Mouse (Mus musculus) limb, embryonic 11.5 days (tissue): Measurements from ENCODE around the gene Krba1. TPM values are rescaled to one million over a fixed set of nuclear protein-coding genes. Genes with fewer than 3 reads are reported as not detected.
A peak's percentile ranks its signal among the peaks of the same experiment; 100 is the strongest.

ENCODE experiments used
- ATAC-seq: fragments of 200-750 bp; cut with Nextera tagmentation; 2 replicates; pipeline ENCODE4 v1.8.0; 2017; ENCODE audit warnings: low read depth; ENCODE audit not compliant: insufficient number of reproducible peaks, low FRiP score, low TSS enrichment
- DNase-seq: peaks from one replicate; pipeline ENCODE4 v3.0.0-alpha.2; 2015; ENCODE audit warnings: low spot score
- H3K27ac ChIP-seq: fragments of 300-500 bp; sonication (generic); replicated peaks from 2 replicates; pipeline ENCODE4 v1.5.1; 2014; ENCODE audit warnings: low read depth, mild to moderate bottlenecking, low read length
- H3K27me3 ChIP-seq: fragments of 300-500 bp; sonication (generic); 2 replicates; pipeline ENCODE4 v1.6.1; 2014; ENCODE audit warnings: mild to moderate bottlenecking, low read length, mixed read lengths; ENCODE audit not compliant: control insufficient read depth, insufficient read depth
- H3K36me3 ChIP-seq: fragments of 300-500 bp; sonication (generic); 2 replicates; pipeline ENCODE4 v1.6.1; 2014; ENCODE audit warnings: mild to moderate bottlenecking, low read length, moderate library complexity, mixed read lengths; ENCODE audit not compliant: control insufficient read depth, insufficient read depth
- H3K4me1 ChIP-seq: fragments of 300-500 bp; sonication (generic); 2 replicates; pipeline ENCODE4 v1.6.1; 2014; ENCODE audit warnings: low read length, mixed read lengths; ENCODE audit not compliant: control insufficient read depth, insufficient read depth
- H3K4me2 ChIP-seq: fragments of 300-500 bp; sonication (generic); 2 replicates; pipeline ENCODE4 v1.6.1; 2014; ENCODE audit warnings: low read depth, mild to moderate bottlenecking, moderate library complexity; ENCODE audit not compliant: severe bottlenecking
- H3K4me3 ChIP-seq: fragments of 300-500 bp; sonication (generic); 2 replicates; pipeline ENCODE4 v1.5.1; 2014; ENCODE audit warnings: low read depth, low read length
- H3K9ac ChIP-seq: fragments of 300-500 bp; sonication (generic); 2 replicates; pipeline ENCODE4 v1.6.1; 2014; ENCODE audit warnings: mild to moderate bottlenecking, low read length
- H3K9me3 ChIP-seq: fragments of 300-500 bp; sonication (generic); 2 replicates; pipeline ENCODE4 v1.6.1; 2016; ENCODE audit warnings: low read length; ENCODE audit not compliant: control insufficient read depth
- WGBS: fragments of 180-500 bp; shearing (Covaris S2); extraction: QIAGEN DNeasy Blood & Tissue Kit; methylation state at CpG from one replicate; pipeline ENCODE4 v1.1.7; 2014; 5-methylcytosine and 5-hydroxymethylcytosine counted together
- polyA plus RNA-seq: library from polyadenylated mRNA; unstranded; fragments of >200 nt; fragmentation: Nextera tagmentation; extraction: Ambion mirVana; gene quantifications from 2 replicates; pipeline ENCODE4 v1.2.1, GENCODE M21; 2014

The Krba1 gene
- polyA plus RNA-seq, 1 experiment from 2014 or later, result 25.5 TPM

DNA sequence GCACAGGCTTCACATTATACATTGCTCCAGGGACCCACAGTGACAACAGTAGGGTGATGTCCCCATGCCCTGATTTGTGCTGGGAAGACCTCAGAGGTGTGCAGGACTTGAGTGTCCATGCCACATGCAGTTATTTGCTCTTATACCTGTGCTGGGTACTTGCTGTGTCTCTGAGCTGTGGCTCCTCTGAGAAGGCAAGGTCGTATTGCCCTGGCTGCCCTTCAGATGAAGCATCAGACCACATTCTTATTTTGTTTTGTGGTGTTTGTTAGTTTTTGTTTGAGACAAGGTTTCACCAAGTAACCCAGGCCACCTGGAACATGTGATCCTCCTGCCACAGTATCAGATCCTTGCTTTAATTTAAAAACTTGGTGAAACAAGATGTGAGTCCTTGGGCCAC is 19.5 kb downstream of the Krba1 start:
- H3K4me3 ChIP-seq, result no peak overlapping the region
- DNase-seq (no peak), ATAC-seq (no peak)
- no peaks in the 10 kb centered on the region for H3K27me3 ChIP-seq
- H3K27ac ChIP-seq, result no peak overlapping the region
- no peak overlapping the region for H3K4me2 ChIP-seq
- H3K9me3 ChIP-seq, result no peaks in the 10 kb centered on the region
- peaks cover 25% of the 10 kb centered on the region for H3K36me3 ChIP-seq
- no peak overlapping the region for H3K9ac ChIP-seq
- WGBS, result 83% methylated on average over 1 of the region's 1 CpGs
- H3K4me1 ChIP-seq, result no peaks in the 10 kb centered on the region

DNA sequence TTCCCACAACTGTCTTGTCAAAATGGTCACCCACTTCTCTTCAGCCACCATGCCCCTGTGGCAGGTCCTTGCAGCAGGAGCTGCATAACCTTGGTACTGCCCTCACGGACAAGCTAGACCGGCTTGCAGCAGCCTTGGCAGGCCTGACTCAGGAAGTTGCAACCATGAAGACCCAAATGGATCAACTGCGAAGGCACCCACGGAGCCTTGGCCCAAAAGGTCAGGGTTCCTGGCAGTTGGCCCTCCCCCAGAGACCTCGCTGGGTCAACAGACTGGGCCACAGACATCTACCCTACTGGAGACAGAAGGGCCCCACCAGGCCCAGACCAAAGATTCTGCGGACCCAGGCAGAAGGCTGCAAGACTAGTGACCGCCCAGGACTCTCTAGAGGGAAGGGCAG is 20.2 kb downstream of the Krba1 start:
- no peak for ATAC-seq
- WGBS, result 97% methylated on average over 7 of the region's 7 CpGs
- H3K36me3 ChIP-seq, result peaks cover 25% of the 10 kb centered on the region
- H3K9me3 ChIP-seq, result no peaks in the 10 kb centered on the region
- no peak overlapping the region for H3K9ac ChIP-seq
- no peak for DNase-seq
- H3K27me3 ChIP-seq, result no peaks in the 10 kb centered on the region
- no peak overlapping the region for H3K4me2 ChIP-seq
- no peak overlapping the region for H3K27ac ChIP-seq
- H3K4me1 ChIP-seq, result peaks cover 3% of the 10 kb centered on the region; the same call in 1 of the 2 replicates
- no peak overlapping the region for H3K4me3 ChIP-seq

DNA sequence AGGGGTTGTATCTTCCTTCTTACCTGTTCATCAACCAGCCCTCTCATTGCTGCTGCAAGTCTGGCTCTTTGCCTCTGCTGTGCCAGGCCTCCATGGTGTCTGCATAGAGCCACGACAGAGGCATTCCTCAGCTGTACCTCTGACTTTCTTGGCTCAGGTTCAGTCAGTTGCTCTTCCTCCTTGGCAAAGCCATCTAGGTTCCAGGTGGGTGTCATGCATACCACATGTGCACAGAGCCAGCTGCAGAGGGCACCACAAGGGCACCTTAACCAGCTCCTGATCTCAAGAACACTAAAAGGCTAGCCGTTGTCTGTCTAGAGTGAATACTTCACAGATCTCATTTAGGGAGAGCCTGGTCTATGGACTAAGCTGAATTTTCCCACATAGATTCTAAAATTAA is 21.1 kb downstream of the Krba1 start:
- H3K36me3 ChIP-seq, result peaks cover 24% of the 10 kb centered on the region
- no peak overlapping the region for H3K4me3 ChIP-seq
- no peaks in the 10 kb centered on the region for H3K27me3 ChIP-seq
- no peak overlapping the region for H3K9ac ChIP-seq
- WGBS, result 87% methylated on average over 2 of the region's 2 CpGs
- peaks cover 5% of the 10 kb centered on the region; the same call in 1 of the 2 replicates for H3K4me1 ChIP-seq
- H3K27ac ChIP-seq, result no peak overlapping the region
- no peaks in the 10 kb centered on the region for H3K9me3 ChIP-seq
- H3K4me2 ChIP-seq, result no peak overlapping the region
- ATAC-seq (no peak), DNase-seq (no peak)

DNA sequence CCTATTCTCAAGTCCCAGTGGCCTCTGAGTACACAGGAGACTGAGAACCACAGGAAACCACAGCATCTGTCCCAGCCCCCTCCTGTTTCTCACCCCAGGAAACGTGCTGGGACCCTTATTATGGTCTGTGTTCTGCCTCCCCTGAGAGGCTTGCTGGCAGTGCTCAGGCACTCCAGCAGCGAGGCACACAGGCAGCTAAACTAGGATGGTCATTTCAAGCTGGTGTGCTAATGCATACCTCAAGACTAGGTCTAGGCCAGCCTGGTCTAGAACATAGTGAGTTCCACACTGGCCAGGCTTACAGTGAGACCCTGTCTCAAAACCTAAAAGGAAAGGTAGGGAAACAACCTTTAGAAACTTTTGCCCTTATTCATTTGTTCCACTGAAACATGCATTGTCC is 25.3 kb downstream of the Krba1 start:
- no peak overlapping the region for H3K4me3 ChIP-seq
- H3K27me3 ChIP-seq, result no peaks in the 10 kb centered on the region
- peaks cover 12% of the 10 kb centered on the region for H3K4me1 ChIP-seq
- peaks cover 13% of the 10 kb centered on the region for H3K36me3 ChIP-seq
- DNase-seq (no peak), ATAC-seq (no peak)
- H3K9me3 ChIP-seq, result no peaks in the 10 kb centered on the region
- 0 out of 2 replicates have a peak overlapping the region, but pooled peaks have one; percentile 4 for H3K27ac ChIP-seq
- 0 out of 2 replicates have a peak overlapping the region, but pooled peaks have one; percentile 1 for H3K9ac ChIP-seq
- WGBS, result 18% methylated on average over 2 of the region's 2 CpGs
- H3K4me2 ChIP-seq, result no peak overlapping the region

DNA sequence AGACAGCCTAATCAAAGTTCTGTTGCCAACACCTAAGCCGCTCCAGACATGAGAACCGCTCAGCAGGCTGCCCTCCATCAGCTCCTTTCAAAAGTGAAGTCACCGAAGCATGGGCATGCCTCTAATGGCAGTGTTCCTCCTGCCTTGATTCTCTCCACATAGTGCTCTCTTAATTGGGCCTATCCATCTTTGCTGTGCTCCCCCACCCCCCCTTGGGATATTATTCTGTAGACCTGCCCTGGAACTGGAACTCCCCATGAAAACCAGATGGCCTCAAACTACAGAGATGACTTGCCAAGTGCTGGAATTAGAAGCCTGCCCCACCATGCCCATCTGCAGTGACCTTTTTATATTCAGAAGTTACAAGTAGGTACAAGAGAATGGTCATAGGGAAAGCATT is 27.9 kb downstream of the Krba1 start:
- WGBS, result 46% methylated on average over 3 of the region's 3 CpGs
- Histone ChIP-seq H3K9me3 (no peaks in the 10 kb centered on the region), H3K4me3 (no peak overlapping the region), H3K9ac (no peak overlapping the region), H3K27ac (no peak overlapping the region), H3K4me2 (no peak overlapping the region), H3K36me3 (no peaks in the 10 kb centered on the region), H3K27me3 (no peaks in the 10 kb centered on the region), H3K4me1 (peaks cover 12% of the 10 kb centered on the region)
- DNase-seq (no peak), ATAC-seq (no peak)

DNA sequence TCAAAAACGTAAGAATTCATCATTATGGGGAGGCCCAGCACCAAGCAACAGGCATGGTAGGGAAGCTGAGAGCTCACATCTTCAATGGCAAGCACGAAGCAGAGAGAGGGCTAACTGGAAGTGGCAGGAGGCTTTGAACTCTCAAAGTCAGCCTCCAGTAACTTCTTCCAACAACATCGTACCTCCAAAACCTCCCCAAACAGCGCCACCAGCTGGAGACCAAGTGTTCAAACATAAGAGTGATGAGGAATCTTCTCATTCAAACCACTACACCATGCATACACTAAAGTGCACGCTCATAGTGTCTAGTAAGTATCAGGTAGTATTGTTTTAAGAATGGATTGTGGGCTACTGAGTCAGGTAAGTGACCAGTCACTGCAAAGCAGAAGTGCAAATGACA is 28.7 kb downstream of the Krba1 start:
- no peak for DNase-seq
- Histone ChIP-seq H3K9me3 (no peaks in the 10 kb centered on the region), H3K27ac (no peak overlapping the region), H3K4me3 (no peak overlapping the region), H3K9ac (no peak overlapping the region), H3K4me2 (no peak overlapping the region), H3K36me3 (no peaks in the 10 kb centered on the region), H3K27me3 (no peaks in the 10 kb centered on the region), H3K4me1 (peaks cover 12% of the 10 kb centered on the region)
- WGBS, result 70% methylated on average over 5 of the region's 5 CpGs
- no peak for ATAC-seq

DNA sequence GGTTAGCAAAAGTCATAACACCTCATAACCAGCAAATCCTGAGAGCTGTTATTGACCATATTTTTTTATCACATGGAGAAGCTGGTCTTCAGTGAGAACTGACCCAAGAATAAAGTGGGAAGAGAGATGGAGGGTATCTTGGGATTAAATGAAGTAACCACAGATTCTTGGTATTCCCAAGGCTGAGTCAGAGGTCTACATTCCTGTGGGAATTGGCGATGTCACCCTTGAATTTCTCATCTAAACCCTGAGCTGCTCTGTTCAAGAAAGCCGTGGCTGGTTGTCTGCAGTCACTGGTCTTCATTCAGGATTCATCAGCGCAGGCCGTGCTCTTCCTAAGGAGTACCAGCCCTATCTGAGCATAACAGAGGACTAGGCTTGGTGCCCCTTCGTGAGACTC is 31.6 kb downstream of the Krba1 start:
- DNase-seq, result no peak
- Histone ChIP-seq H3K9me3 (no peaks in the 10 kb centered on the region), H3K36me3 (no peaks in the 10 kb centered on the region), H3K9ac (no peak overlapping the region), H3K4me2 (no peak overlapping the region), H3K27me3 (no peaks in the 10 kb centered on the region), H3K4me1 (peaks cover 8% of the 10 kb centered on the region), H3K4me3 (no peak overlapping the region), H3K27ac (no peak overlapping the region)
- WGBS, result 78% methylated on average over 5 of the region's 5 CpGs
- ATAC-seq, result no peak

DNA sequence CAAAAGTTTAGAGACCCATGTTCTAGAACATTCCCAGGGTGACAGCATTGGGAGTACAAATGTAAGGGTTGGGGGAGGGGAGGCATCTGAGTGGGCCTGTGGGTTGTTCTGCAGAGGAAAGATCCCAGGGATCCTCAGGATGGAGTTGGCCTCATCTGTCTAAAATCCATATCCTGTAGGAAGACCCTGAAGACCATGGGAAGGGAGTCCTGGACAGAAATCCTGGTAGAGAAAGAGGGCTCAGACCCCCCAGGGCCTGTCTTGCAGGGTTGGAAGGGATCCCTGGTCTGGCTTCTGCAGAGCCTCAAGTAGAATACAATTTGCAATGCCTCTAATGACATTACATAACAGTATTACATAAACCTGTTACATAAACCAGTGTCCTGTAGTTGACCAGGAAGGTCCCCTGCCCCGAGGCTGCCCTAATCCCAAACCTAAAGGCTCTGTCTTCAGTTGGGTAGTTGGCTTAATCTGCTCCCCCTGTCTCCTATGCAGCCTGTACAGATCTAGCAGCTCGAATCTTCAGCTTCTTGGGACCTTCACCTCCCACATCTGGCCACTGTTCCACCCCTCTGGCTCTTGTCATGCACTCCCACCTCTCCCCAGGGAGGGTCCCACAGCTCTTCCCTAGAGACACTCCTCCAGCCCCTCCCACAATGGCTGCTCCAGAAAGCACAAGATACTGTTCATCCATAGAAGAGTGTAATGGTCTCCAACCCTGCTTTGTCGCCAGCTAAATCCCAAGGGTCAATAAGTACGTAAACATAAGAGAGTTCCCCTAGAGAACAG is 33.6 kb downstream of the Krba1 start:
- Histone ChIP-seq H3K9ac (no peak overlapping the region), H3K36me3 (no peaks in the 10 kb centered on the region), H3K4me1 (no peaks in the 10 kb centered on the region; the same call in 1 of the 2 replicates), H3K27ac (no peak overlapping the region), H3K4me3 (no peak overlapping the region), H3K27me3 (no peaks in the 10 kb centered on the region), H3K4me2 (no peak overlapping the region), H3K9me3 (no peaks in the 10 kb centered on the region)
- ATAC-seq (no peak), DNase-seq (no peak)
- 71% methylated on average over 4 of the region's 4 CpGs for WGBS

DNA sequence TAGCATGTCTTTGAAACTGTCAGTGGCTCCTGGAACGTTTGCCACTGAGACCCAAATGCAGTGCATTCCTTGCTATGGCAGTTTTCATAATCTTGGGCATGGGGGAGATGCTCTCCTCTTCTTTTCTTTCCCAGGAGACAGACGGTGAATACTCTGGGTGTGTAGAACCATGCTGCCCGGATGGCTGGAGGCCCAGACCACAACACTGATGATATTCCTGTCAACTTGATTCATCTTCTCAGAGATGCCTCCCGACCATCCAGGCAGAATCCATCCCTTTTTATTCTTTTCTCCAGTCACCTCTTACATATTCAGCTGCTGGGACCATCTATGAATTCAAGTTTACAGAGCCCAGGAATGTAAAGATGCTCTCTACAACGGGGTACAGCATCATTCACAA is 35.4 kb downstream of the Krba1 start:
- DNase-seq (no peak), ATAC-seq (no peak)
- H3K4me1 ChIP-seq, result no peaks in the 10 kb centered on the region; the same call in 1 of the 2 replicates
- H3K36me3 ChIP-seq, result no peaks in the 10 kb centered on the region
- H3K9ac ChIP-seq, result no peak overlapping the region
- no peak overlapping the region for H3K4me2 ChIP-seq
- H3K9me3 ChIP-seq, result no peaks in the 10 kb centered on the region
- WGBS, result 73% methylated on average over 5 of the region's 5 CpGs
- no peak overlapping the region for H3K4me3 ChIP-seq
- H3K27ac ChIP-seq, result no peak overlapping the region
- H3K27me3 ChIP-seq, result no peaks in the 10 kb centered on the region
